Mouse (Mus musculus) kidney, embryonic 15.5 days (tissue): ENCODE data around the gene Ric8b. TPM values are rescaled to one million over a fixed set of nuclear protein-coding genes. Genes with fewer than 3 reads are reported as not detected.

Experiments used
- ATAC-seq: fragments of 200-750 bp; cut with Nextera tagmentation; replicated peaks from 2 replicates; pipeline ENCODE4 v1.8.0; 2017; ENCODE audit warnings: moderate TSS enrichment; ENCODE audit not compliant: low FRiP score
- H3K27ac ChIP-seq: fragments of 300-500 bp; sonication (generic); 2 replicates; pipeline ENCODE4 v1.5.1; 2015; ENCODE audit warnings: mild to moderate bottlenecking, inconsistent platforms
- H3K27me3 ChIP-seq: fragments of 300-500 bp; sonication (generic); 2 replicates; pipeline ENCODE4 v1.6.1; 2015; ENCODE audit warnings: inconsistent platforms
- H3K36me3 ChIP-seq: fragments of 300-500 bp; sonication (generic); 2 replicates; pipeline ENCODE4 v1.6.1; 2015; ENCODE audit warnings: inconsistent platforms
- H3K4me1 ChIP-seq: fragments of 300-500 bp; sonication (generic); 2 replicates; pipeline ENCODE4 v1.6.1; 2015; ENCODE audit warnings: inconsistent platforms
- H3K4me2 ChIP-seq: fragments of 300-500 bp; sonication (generic); 2 replicates; pipeline ENCODE4 v1.6.1; 2015; ENCODE audit warnings: moderate library complexity, mild to moderate bottlenecking, inconsistent platforms
- H3K4me3 ChIP-seq: fragments of 300-500 bp; sonication (generic); replicated peaks from 2 replicates; pipeline ENCODE4 v1.5.1; 2015; ENCODE audit warnings: mild to moderate bottlenecking, inconsistent platforms
- H3K9ac ChIP-seq: fragments of 300-500 bp; sonication (generic); 2 replicates; pipeline ENCODE4 v1.6.1; 2015; ENCODE audit warnings: mild to moderate bottlenecking, inconsistent platforms
- H3K9me3 ChIP-seq: fragments of 300-500 bp; sonication (generic); replicated peaks from 2 replicates; pipeline ENCODE4 v1.6.1; 2016; ENCODE audit warnings: inconsistent platforms
- WGBS: fragments of 180-500 bp; shearing (Covaris S2); methylation state at CpG from one replicate; pipeline ENCODE4 v1.1.7; 2015; ENCODE audit warnings: mixed read lengths; 5-methylcytosine and 5-hydroxymethylcytosine counted together
- polyA plus RNA-seq: library from polyadenylated mRNA; unstranded; fragments of >200 nt; fragmentation: Nextera tagmentation; extraction: Ambion mirVana; gene quantifications from 2 replicates; pipeline ENCODE4 v1.2.1, GENCODE M21; 2015

Gene Ric8b
- polyA plus RNA-seq, 1 experiment from 2014 or later, result 23.3 TPM

- no peak overlapping the region for H3K4me3 ChIP-seq
- ATAC-seq, result no peak
- H3K9me3 ChIP-seq, result no peaks in the 10 kb centered on the region
- no peak overlapping the region for H3K27ac ChIP-seq
- no peaks in the 10 kb centered on the region for H3K27me3 ChIP-seq
- H3K9ac ChIP-seq, result no peak overlapping the region
- H3K4me1 ChIP-seq, result 0 out of 2 replicates have a peak, but pooled peaks cover 4% of the 10 kb centered on the region
- 67% methylated on average over 9 of the region's 9 CpGs for WGBS
- H3K4me2 ChIP-seq, result no peak overlapping the region
- no peaks in the 10 kb centered on the region for H3K36me3 ChIP-seq
Measured at GRCm38 (mm10) chr10:84896941-84897930, 20.2 kb upstream of the Ric8b start.

DNA sequence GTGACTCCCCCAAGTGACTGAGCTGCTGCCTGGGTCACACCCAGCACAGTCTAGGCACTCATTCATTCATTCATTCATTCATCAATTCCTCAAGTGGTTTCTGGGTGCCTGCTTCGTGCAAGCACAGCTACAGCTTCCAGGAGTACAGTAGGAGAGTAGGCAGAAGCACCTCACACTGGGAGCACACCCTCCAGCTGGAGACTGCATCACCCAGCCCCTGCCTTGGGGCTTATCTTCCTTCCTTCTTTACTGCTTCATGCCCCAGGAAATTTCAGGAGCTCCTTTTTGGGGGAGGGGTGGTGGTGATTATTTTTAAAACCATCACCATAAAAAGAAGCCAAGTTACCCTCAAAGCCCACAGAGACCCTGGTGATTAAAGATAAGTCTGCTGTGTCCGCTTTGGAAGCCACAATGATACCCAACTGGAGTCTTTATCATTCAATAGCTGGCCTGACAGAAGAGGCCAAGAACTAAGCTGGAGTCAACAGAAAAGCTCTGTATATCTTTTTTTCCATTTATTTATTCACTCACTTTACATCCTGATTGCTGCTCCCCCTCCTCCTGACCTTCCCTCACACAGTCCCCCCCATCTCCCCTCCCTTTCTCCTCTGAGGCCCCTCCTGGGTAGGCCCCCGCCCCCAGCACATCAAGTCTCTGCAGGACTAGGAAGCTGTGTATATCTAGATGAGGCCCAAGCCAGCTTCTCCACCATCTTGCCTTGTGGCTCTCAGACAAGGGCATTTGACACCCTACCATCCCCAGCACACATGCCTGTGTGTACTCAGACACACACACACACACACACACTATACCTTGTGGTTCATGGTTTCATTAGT lies 19.1 kb upstream of the Ric8b start:
- Histone ChIP-seq H3K27ac (no peak overlapping the region), H3K27me3 (no peaks in the 10 kb centered on the region), H3K4me1 (peaks cover 7% of the 10 kb centered on the region), H3K36me3 (no peaks in the 10 kb centered on the region), H3K4me2 (no peak overlapping the region), H3K9ac (no peak overlapping the region), H3K4me3 (no peak overlapping the region), H3K9me3 (no peaks in the 10 kb centered on the region)
- 80% methylated on average over 3 of the region's 3 CpGs for WGBS
- no peak for ATAC-seq

DNA sequence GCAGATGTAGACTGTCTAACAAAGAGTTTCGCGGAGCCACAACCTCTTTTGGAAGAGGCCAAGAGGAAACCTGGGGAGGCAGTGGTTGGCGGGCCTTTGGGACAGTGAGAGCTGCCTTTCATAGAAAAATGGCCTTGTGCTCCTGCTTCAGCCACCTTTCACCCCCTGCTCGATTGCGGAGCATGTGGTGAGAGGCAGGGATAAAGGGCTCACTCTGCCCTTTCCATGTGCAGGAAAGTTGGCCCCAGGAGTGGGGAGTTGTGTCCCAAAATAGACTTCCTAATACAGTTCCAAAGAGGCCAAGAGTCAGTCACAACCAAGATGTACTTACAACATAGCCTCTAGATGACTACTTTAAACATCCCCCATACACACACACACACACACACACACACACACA lies 15.7 kb upstream of the Ric8b start:
- ATAC-seq, result no peak
- Histone ChIP-seq H3K27ac (no peak overlapping the region), H3K4me1 (peaks cover 16% of the 10 kb centered on the region), H3K36me3 (no peaks in the 10 kb centered on the region), H3K9me3 (no peaks in the 10 kb centered on the region), H3K4me2 (no peak overlapping the region), H3K27me3 (no peaks in the 10 kb centered on the region), H3K4me3 (no peak overlapping the region), H3K9ac (no peak overlapping the region)
- WGBS, result 78% methylated on average over 5 of the region's 5 CpGs

- Histone ChIP-seq H3K4me1 (peaks cover 16% of the 10 kb centered on the region), H3K27ac (no peak overlapping the region), H3K9me3 (no peaks in the 10 kb centered on the region), H3K27me3 (no peaks in the 10 kb centered on the region), H3K36me3 (no peaks in the 10 kb centered on the region), H3K4me3 (no peak overlapping the region), H3K9ac (no peak overlapping the region), H3K4me2 (no peak overlapping the region)
- WGBS, result 70% methylated on average over 2 of the region's 2 CpGs
- ATAC-seq, result 0 out of 2 replicates have a peak, but pooled peaks have one; percentile 47
Measured at GRCm38 (mm10) chr10:84902213-84902612, 15.2 kb upstream of the Ric8b start.

- Histone ChIP-seq H3K27me3 (0 out of 2 replicates have a peak, but pooled peaks cover 3% of the 10 kb centered on the region), H3K27ac (peak overlapping the region; percentile 32; the same call in 1 of the 2 replicates), H3K4me2 (peak overlapping the region; percentile 49), H3K36me3 (no peaks in the 10 kb centered on the region), H3K4me3 (peak overlapping the region; percentile 16; the same call in 1 of the 2 replicates), H3K9me3 (no peaks in the 10 kb centered on the region), H3K9ac (no peak overlapping the region), H3K4me1 (peaks cover 11% of the 10 kb centered on the region)
- 42% methylated on average over 7 of the region's 7 CpGs for WGBS
- peak; percentile 16; the same call in 1 of the 2 replicates for ATAC-seq
Measured at GRCm38 (mm10) chr10:84903307-84903706, 14.1 kb upstream of the Ric8b start.

- 0 out of 2 replicates have a peak, but pooled peaks cover 3% of the 10 kb centered on the region for H3K27me3 ChIP-seq
- H3K4me3 ChIP-seq, result peak overlapping the region; percentile 16
- H3K9me3 ChIP-seq, result no peaks in the 10 kb centered on the region
- H3K4me1 ChIP-seq, result peaks cover 11% of the 10 kb centered on the region
- 0% methylated on average over 5 of the region's 5 CpGs for WGBS
- peak; percentile 61 for ATAC-seq
- H3K9ac ChIP-seq, result 0 out of 2 replicates have a peak overlapping the region, but pooled peaks have one; percentile 7
- peak overlapping the region; percentile 49 for H3K4me2 ChIP-seq
- no peaks in the 10 kb centered on the region for H3K36me3 ChIP-seq
- H3K27ac ChIP-seq, result peak overlapping the region; percentile 32; the same call in 1 of the 2 replicates
Measured at GRCm38 (mm10) chr10:84903742-84904141, 13.7 kb upstream of the Ric8b start.

- H3K9ac ChIP-seq, result no peak overlapping the region
- H3K27ac ChIP-seq, result no peak overlapping the region
- H3K4me3 ChIP-seq, result no peak overlapping the region
- 85% methylated on average over 9 of the region's 9 CpGs for WGBS
- no peak for ATAC-seq
- H3K4me2 ChIP-seq, result no peak overlapping the region
- no peaks in the 10 kb centered on the region for H3K9me3 ChIP-seq
- H3K4me1 ChIP-seq, result peaks cover 18% of the 10 kb centered on the region
- H3K36me3 ChIP-seq, result no peaks in the 10 kb centered on the region
- 0 out of 2 replicates have a peak, but pooled peaks cover 3% of the 10 kb centered on the region for H3K27me3 ChIP-seq
Measured at GRCm38 (mm10) chr10:84906895-84907294, 10.5 kb upstream of the Ric8b start.

- no peak overlapping the region for H3K4me3 ChIP-seq
- H3K27ac ChIP-seq, result no peak overlapping the region
- peaks cover 18% of the 10 kb centered on the region for H3K4me1 ChIP-seq
- no peak for ATAC-seq
- H3K9ac ChIP-seq, result no peak overlapping the region
- H3K36me3 ChIP-seq, result no peaks in the 10 kb centered on the region
- 0 out of 2 replicates have a peak, but pooled peaks cover 3% of the 10 kb centered on the region for H3K27me3 ChIP-seq
- H3K9me3 ChIP-seq, result no peaks in the 10 kb centered on the region
- H3K4me2 ChIP-seq, result no peak overlapping the region
- WGBS, result 97% methylated on average over 3 of the region's 3 CpGs
Measured at GRCm38 (mm10) chr10:84908006-84908405, 9.4 kb upstream of the Ric8b start.

GRCm38 (mm10) chr10:84908471-84908870 lies 8.9 kb upstream of the Ric8b start:
- Histone ChIP-seq H3K36me3 (no peaks in the 10 kb centered on the region), H3K27ac (no peak overlapping the region), H3K4me2 (no peak overlapping the region), H3K4me3 (no peak overlapping the region), H3K9ac (no peak overlapping the region), H3K4me1 (peaks cover 14% of the 10 kb centered on the region), H3K27me3 (0 out of 2 replicates have a peak, but pooled peaks cover 3% of the 10 kb centered on the region), H3K9me3 (no peaks in the 10 kb centered on the region)
- no peak for ATAC-seq
- WGBS, result 75% methylated on average over 3 of the region's 3 CpGs

- no peak for ATAC-seq
- Histone ChIP-seq H3K27me3 (0 out of 2 replicates have a peak, but pooled peaks cover 3% of the 10 kb centered on the region), H3K9ac (no peak overlapping the region), H3K36me3 (no peaks in the 10 kb centered on the region), H3K9me3 (no peaks in the 10 kb centered on the region), H3K27ac (no peak overlapping the region), H3K4me2 (no peak overlapping the region), H3K4me3 (no peak overlapping the region), H3K4me1 (peaks cover 7% of the 10 kb centered on the region)
- 68% methylated on average over 17 of the region's 17 CpGs for WGBS
Measured at GRCm38 (mm10) chr10:84909021-84909801, 8.2 kb upstream of the Ric8b start.

DNA sequence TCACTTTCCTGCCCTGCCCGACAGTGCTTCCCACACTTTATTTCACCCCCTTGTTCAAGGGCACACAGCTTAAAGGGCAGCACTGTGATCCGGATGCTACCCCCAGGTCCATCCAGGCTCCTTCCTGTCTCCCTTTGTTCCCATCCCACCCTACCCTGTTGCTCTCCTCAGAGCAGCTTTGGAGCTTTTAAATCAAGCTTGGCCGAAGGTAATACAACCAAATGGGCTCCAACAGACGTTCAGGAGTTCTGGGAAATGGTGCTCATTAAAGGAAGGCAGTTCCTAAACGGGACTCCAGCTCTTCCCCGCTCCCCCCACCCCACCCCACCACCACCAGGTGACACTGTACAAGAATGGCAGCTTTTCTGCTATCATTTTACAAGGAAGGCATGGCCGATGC lies 7.2 kb upstream of the Ric8b start:
- H3K9ac ChIP-seq, result no peak overlapping the region
- 0 out of 2 replicates have a peak, but pooled peaks cover 3% of the 10 kb centered on the region for H3K27me3 ChIP-seq
- no peaks in the 10 kb centered on the region for H3K36me3 ChIP-seq
- WGBS, result 27% methylated on average over 7 of the region's 7 CpGs
- no peak overlapping the region for H3K27ac ChIP-seq
- peaks cover 7% of the 10 kb centered on the region; the same call in 1 of the 2 replicates for H3K4me1 ChIP-seq
- no peak overlapping the region for H3K4me3 ChIP-seq
- no peaks in the 10 kb centered on the region for H3K9me3 ChIP-seq
- no peak for ATAC-seq
- H3K4me2 ChIP-seq, result no peak overlapping the region
